Mouse (Mus musculus): ENCODE results near the gene Mas1. TPM values are rescaled to one million over a fixed set of nuclear protein-coding genes. Genes with fewer than 3 reads are reported as not detected.

Mas1 gene
- total RNA-seq, 2 experiments from 2014 or later: 31.6 to 34.5 TPM

DNA sequence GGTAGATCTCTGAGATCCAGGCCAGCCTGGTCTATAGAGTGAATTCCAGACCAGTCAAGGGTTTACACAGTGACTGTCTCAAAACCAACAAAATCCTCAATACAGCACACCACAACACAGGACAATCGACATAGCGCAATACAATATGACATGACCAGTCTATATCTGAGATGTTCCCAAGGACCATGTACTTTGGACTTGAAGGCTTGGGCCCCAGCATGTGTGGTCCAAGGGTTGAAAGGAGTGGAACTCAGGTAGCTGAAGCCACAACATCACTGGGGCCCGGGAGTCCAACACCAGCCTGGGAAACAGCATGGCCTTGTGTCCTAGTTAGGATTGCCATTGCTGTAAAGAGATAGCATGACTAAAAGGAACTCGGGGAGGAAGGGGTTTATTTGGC is 35.3 kb downstream of the Mas1 start:
- DNase-seq (ENCODE audit: low spot score in 2 of 2): no peak

DNA sequence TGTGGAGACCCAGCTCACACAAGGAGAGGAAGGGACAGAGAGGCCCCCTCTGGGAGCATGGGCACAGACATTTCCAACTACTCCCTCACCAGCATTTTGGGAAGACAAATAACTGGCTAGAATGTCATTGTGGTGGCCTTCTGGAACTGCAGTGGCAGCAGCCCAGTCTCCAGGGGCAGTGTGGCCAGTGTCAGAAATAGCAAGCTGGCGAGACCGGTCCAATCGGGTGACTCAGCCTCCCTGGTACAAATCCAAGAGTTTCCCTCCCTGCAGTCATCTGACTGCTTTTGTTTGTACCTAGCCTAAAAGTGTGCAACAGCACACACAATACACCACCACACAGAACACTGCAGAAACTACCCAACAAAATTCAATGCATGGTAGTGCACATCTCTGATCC is 35.7 kb downstream of the Mas1 start:
- DNase-seq (ENCODE audit: low spot score in 2 of 2): no peak

DNA sequence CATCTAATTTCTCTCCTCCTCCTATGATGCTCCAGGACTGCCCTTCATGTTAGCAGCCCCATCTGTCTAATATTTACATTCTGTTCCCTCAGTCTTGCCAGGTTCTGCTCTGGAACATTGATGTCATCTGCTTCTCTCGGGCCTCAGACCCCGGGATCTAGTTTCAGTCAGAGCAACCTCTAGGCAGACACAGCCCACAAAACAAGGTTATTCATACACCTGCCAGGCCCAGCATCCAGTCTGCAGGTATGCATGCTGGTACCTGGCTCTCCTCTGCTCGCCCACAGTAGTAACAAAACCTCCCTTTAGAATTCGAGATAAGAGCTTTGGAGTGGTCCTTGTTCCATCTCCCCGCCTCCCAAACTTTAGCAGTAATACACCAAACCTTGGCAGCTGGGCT is 37.6 kb downstream of the Mas1 start:
- no peak for DNase-seq (ENCODE audit: low spot score in 2 of 2)

DNA sequence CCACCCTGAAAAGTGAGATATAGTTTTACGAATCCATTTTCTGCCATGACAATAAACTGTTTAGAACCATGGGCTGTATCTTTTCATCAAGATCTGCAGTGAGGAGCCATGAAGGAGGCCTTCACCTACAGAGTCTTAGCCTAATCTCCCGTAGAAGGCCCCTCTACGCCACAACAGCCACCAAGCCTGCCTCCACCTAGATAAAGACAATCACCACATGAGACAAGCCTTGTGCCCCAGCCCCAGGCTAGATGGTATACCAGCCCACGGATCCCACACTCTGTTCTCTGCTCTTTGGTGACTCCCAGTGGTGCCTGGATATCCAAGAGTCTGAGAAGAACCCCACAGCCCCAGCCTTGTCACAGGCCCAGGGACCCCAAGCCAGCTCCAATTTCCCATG is 52.1 kb downstream of the Mas1 start:
- DNase-seq (ENCODE audit: low spot score in 2 of 2): no peak

DNA sequence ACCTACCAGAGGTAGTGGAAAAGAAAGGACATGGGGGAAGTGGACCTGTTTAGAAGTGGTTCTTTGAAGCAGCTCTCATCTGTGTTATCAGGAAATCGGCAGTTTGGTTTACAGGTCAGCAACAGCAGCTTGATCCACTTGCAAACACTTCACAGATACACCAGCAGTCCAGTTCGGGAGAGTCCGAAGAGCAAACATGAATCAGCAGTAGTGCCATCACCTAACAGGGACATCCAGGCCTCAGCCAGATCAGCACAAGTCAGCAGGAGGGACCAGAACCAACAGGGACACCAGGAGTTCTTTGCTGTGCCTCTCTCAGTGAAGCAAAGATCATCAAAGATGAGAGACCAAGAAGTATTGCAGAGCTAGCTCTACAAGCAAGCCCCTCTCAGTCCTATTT is 53.4 kb downstream of the Mas1 start:
- no peak for DNase-seq (ENCODE audit: low spot score in 2 of 2)

DNA sequence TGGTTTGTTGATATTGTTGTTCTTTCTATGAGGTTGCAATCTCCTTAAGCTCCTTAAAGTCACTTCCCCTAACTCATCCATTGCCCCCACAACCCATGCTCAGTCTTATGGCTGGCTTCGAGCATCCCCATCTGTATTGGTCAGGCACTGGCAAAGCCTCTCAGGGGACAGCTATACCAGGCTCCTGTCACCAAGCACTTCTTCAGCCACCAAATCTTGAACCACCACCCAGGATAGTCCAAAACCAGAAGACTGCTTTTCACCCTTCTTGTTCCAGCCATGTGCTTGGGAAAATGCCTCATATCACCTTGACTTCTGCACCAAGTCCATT is 57.0 kb downstream of the Mas1 start:
- no peak for DNase-seq (ENCODE audit: low spot score in 2 of 2)

DNA sequence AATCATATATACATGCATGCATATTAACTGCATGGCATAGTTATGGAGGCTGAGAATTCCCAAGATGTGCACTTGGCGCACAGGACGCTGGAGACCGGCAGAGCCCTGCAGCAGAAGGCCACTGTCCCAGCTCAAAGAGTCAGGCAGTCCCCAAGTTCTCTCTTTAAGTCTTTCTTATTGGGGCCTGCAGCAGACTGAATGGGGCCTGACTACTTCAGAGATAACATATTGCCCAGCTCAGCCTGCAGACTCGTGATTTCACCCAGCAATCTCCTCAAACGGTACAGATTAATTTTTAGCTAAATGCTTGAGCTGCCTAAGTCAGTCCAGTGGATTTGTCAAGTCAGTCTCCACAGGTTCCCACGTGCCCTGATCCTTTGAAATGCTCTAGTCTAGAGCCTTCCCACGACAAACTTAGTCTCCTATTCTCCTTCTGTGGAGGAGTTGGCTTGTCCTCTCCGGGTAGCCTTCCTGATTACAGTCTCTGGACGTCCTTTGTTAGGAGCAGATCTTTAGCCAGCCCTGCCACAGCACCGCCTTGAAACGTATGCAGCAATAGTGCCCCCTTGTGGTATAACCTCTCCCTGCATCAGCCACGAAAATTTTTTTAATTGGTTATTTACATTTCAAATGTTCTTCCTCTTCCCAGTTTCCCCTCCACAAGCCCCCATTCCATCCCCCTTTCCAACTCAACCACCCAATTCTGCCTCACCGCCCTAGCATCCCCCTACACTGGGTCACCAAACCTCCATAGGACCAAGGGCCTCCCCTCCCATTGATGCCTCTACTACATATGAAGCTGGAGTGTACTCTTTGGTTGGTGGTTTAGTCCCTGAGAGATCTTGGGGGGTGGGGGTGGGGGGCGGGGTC is 57.6 kb downstream of the Mas1 start:
- DNase-seq (ENCODE audit: low spot score in 2 of 2): peak; percentile 58 to 69

DNA sequence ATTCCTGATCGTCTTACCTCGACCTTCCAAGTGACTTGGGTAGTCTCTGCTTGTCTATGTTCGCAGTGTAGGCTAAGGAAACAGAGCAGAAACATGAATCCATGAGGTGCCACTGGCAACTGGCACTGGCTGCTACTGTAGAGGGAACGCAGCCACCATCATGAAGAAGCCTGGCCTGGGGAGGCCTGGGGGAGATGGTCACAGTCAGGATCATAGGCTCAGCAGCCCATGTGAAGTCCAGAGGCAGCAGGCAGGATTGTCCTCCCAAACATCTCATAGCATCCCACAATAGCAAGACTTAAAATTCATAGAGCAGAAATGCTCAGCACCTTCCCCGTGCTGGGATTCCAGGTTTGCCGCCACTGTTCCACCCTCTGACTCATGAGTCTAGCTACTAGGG is 59.1 kb downstream of the Mas1 start:
- DNase-seq (ENCODE audit: low spot score in 2 of 2): no peak

DNA sequence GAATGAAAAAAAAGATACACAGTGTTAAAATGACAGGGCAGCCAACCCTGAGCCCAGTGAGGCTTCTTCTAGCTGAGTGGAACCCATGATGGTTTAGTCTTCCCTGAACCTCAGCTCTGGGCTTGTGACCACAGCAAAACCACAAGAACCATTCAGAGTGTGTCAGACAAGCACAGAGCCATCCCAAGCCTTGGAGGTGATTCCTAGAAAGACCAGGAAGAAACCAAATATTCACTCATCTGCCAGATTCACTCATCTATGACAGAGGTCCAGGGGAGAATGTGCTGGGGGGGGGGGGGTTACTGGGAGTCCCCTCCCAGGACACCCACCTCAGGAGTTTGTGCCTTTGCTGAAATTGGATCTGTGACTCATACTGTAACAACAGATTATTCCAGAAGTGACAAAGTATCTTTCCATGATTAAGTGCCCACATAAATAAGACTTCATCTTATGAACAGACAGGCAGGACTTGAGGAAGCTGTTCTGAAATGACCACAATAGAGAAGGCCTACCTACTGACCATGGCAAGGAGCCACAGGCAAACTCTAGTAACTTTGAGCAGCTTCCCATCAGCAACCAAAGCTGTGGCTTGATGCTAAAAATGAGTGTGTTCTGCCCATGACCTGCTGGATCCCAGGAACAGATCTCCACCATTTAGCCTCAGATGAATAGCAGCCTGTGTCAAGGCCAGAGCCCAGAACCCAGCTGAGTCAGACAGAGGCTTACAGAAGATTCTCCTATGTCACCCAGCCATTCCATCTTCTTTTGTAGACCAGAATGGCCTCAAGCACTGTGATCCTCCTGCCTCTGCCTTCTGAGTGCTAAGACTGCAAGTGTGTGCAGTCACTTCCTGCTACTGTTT is 63.1 kb downstream of the Mas1 start:
- DNase-seq (ENCODE audit: low spot score in 2 of 2): no peak

DNA sequence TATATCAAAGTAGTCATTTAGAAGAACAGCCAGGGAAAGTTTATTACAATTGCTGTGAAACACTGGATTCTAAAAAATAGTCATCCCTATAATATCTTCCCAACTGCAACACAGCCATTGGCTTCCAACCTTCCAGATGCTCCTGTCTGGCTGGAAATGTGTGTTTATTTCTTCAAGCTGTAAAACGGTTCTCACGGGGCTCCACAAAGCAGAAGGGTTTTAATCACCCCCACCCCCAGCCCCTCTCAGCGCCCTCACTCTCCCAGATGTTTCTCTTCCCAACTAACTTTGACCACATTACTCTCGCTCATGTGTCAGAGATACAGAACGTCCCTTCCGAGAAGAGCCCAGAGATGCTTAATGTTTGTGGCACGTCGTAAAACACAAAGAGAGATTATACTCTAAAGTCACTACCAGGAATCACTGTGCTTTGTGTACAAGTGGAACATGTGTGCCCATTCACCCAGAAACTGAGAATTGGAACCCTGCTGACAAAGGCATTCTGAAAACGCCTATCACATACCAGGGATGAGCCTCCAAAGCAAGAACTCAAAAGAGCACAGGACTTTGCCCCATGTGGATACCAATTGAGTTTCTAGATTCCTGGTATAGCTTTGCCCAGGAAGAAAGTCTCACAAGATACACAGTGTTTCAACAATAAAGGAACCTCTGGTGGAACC is 65.9 kb downstream of the Mas1 start:
- no peak for DNase-seq (ENCODE audit: low spot score in 2 of 2)

DNA sequence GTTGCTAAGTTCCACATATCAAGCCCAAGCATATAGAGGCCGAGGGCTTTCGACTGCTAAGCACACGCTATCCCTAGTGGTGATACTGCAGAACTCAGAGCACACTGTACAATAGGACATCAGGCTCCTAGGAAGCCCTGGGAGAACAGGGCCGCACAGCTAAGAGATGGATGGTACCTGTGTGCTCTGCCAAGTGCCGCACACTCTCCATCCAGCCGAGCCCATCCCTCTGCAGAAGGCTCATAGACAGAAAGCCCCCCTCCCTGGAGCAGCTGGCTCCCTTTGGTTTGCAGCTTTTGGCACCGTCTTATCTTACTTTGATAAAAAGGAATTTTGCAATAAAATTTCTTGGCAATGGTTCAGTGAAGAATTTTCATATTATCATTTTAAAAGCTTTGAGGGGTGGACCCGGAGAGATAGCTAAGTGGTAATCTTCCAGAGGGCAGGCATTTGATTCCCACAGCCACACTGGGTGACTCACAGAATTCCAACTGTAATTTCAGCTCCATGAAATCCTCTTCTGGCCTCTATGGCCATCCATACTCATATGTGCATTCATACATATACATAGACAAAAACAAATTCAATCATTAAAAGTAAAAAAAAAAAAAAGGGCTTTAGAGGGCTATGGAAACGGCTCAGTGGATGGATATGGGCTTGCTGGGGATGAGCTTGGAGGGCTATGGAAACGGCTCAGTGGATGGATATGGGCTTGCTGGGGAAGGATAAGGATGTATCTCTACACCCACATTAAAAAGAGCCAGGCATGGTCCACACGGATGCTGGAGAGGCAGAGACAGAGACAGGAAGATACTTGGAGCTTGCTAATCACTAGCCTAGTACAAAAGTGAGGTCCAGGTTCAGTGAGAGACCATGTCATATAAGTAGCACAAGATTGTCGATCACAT is 68.3 kb downstream of the Mas1 start:
- no peak for DNase-seq (ENCODE audit: low spot score in 2 of 2)

DNA sequence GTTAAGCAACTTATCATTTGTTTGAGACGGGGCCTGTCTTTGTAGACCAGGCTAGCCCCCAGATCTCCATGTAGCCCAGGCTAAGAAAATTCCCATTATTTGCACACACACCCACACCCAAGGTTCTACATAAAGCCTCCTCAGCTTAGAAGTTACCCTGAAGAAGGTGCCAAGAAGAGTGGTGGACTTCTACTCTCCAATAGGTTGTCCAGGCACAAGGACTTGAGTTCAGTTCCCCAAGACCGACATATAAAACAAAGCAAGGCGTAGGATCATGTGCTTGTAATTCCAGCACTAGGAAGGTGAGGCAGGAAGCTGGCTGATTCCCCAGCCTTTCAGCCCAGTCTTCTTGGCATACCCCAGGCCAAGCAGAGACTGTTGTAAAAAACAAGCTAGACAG is 69.4 kb downstream of the Mas1 start:
- DNase-seq (ENCODE audit: low spot score in 2 of 2): no peak

DNA sequence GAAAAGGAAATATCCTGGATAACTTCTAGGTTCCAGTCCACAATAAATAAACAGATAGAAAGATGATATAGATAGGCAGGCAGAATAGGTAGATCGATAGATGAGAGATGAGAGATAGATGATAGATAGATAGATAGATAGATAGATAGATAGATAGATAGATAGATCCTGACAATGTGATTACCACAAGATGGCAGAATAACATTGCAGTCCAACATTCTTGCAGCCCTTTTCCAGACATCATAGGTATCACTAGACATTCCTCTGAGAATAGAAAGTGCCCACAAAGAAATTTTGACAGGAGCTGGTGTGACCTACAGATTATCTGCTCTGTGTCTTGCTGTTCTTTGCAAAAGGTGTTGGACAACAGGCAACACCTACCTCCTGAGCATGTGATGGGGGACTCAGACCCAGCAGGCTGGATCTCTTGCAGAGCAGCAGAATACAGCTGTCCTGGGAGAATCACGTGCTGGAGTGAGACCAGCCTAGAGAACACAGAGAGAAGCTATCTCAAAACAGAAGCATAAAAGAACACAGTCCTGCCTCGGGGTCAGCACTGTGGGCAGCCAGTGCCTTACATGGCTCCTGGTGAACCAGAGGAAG is 70.4 kb downstream of the Mas1 start:
- no peak for DNase-seq (ENCODE audit: low spot score in 2 of 2)

DNA sequence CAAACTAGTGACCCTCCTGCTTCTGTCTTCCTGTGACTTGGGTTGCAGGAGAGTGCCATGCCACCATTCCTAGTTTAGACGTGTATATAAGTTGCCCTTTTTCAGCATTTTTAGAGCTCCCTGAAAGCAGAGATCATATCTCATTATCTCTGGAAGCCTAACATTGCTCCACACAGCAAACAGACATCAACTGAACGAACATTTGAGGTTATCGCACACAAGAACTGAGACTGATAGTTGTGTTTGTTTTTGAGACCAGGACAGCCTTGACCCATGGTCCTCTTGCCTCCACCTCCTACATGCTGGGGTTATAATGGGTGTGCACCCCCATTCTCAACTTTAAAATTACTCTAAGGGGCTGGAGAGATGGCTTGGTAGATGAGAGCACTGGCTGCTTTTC is 71.3 kb downstream of the Mas1 start:
- DNase-seq (ENCODE audit: low spot score in 2 of 2): no peak

DNA sequence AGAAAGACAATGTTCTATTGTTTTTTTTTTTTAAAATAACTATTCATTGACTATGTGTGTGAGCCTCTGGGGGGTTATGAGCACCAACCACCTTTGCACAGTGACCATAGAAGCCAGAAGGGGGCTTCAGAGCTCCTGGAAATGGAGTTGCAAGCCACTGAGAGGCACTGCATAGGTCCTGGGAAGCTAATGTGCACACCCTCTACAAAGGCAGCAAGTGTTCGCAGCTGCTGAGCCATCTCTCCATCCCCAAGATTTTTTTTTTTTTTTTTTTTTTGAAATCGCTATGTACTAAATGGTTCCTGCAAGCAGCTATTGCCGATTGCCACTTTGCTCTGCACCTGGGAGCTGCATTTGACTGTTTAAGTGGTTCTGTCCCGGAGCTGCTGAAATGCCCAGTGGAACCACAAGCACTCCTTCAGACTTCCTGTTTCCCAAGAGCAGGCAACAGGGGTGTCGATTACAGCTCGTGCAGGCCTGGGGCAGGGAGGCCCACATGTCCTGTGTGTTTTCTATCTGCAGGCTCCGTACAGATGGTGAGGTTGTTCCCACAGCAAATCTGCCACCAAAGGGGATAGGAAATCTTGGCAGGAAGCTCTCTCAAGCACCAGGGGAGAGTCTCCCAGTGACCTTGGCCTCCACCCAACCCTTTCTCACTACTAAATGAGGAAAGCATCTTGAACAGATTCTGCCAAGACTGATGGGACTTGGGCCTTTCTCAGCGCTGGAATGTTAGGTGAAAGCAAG is 74.1 kb downstream of the Mas1 start:
- peak; percentile 25 to 42 for DNase-seq (ENCODE audit: low spot score in 2 of 2)

DNA sequence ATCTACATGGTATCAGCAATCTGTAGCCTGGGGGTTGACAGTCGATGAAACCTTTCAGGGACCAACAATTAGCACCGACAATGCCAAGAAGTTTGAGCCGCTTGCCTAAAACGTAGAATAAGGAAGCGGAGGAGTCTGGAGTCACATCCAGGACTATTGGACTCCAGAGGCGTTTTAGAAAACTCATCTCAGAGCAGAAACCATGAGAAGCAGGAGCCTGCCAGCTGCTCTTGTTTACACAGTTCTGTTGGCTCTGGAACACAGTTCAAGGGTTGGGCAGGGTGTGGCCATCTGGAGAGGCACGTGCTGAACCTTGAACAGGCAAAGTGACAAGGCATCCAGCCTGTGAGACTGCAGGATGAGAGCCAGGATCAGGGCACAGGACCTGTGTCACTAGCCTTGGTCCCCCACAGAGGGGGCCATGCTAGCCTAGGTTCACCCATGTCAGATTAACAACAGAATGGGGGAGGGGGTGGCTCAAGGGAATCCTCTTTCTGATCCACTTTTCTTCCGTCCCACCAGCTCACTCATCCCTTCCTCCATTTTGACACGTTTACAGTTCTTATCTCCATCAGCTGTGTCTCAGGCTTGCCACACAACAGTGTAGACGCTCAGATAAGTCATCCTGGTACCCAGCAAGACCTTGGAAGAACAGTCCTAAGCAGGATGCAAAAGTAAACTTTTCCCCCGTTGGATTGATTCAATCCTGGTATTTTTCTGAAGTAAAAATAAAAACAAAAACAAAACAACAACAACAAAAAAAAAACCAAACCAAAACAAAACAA is 75.3 kb downstream of the Mas1 start:
- no peak for DNase-seq (ENCODE audit: low spot score in 2 of 2)

DNA sequence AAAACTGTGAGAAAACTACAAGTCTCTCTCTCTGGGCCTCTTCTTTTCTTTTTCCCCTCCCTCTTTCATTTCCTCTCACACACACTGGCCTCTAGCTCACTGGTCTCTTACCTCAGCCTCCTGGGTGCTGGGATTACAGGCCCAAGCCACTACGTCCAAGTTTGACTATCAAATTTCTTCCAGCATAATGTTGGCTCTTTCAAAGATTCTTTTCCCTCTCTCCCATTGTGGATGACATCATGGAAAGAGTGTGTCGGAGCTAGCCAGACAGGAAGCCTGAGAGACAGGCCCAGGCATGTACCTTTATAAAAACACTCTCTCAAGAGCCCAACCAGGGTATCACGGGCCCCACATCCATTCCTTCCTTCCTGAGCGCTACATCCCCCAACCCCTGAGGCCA is 76.5 kb downstream of the Mas1 start:
- no peak for DNase-seq (ENCODE audit: low spot score in 2 of 2)

DNA sequence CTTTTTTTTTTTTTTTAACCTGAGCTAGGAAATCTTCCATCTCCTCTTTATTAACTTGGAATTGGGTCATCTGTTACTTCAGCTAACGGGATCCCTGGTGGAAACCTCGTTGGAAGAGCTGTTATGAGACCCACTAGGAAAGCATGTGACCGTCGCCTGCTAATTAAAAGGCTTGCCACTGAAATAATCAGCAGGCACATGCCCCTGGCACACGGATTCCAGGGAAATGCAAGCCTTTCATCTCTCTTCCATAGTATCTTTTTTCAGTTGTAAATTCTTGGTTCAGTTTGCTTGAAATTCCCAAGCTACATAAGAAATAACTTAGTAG is 76.9 kb downstream of the Mas1 start:
- DNase-seq (ENCODE audit: low spot score in 2 of 2): no peak
